Mouse (Mus musculus) intestine, postnatal 0 days (tissue): ENCODE data around the gene Bcl2. TPM values are rescaled to one million over a fixed set of nuclear protein-coding genes. Genes with fewer than 3 reads are reported as not detected.

ENCODE experiments used
- ATAC-seq: fragments of 200-750 bp; cut with Nextera tagmentation; 2 replicates; pipeline ENCODE4 v1.8.0; 2017; ENCODE audit warnings: mild to moderate bottlenecking, moderate TSS enrichment, moderate library complexity
- H3K27ac ChIP-seq: fragments of 300-500 bp; sonication (generic); 2 replicates; pipeline ENCODE4 v1.5.1; 2014; ENCODE audit warnings: mild to moderate bottlenecking, low read depth, low read length, moderate library complexity
- H3K27me3 ChIP-seq: fragments of 300-500 bp; sonication (generic); replicated peaks from 2 replicates; pipeline ENCODE4 v1.6.1; 2014; ENCODE audit warnings: low read length, mixed read lengths; ENCODE audit not compliant: control insufficient read depth, insufficient read depth
- H3K36me3 ChIP-seq: fragments of 300-500 bp; sonication (generic); 2 replicates; pipeline ENCODE4 v1.6.1; 2014; ENCODE audit warnings: mild to moderate bottlenecking, moderate library complexity; ENCODE audit not compliant: control insufficient read depth, insufficient read depth
- H3K4me1 ChIP-seq: fragments of 300-500 bp; sonication (generic); replicated peaks from 2 replicates; pipeline ENCODE4 v1.6.1; 2014; ENCODE audit warnings: antibody characterized with exemption, low read length, mixed read lengths; ENCODE audit not compliant: control insufficient read depth, insufficient read depth
- H3K4me2 ChIP-seq: fragments of 300-500 bp; sonication (generic); replicated peaks from 2 replicates; pipeline ENCODE4 v1.6.1; 2014; ENCODE audit warnings: low read depth, mild to moderate bottlenecking, moderate library complexity
- H3K4me3 ChIP-seq: fragments of 300-500 bp; sonication (generic); 2 replicates; pipeline ENCODE4 v1.5.1; 2014; ENCODE audit warnings: low read depth, low read length
- H3K9ac ChIP-seq: fragments of 300-500 bp; sonication (generic); 2 replicates; pipeline ENCODE4 v1.6.1; 2014; ENCODE audit warnings: mild to moderate bottlenecking, low read depth, low read length
- H3K9me3 ChIP-seq: fragments of 300-500 bp; sonication (generic); 2 replicates; pipeline ENCODE4 v1.6.1; 2016; ENCODE audit warnings: mixed run types; ENCODE audit not compliant: control insufficient read depth
- CTCF ChIP-seq: sonication (generic); IDR thresholded peaks from 2 replicates; pipeline ENCODE4 v1.5.1; 2016; ENCODE audit warnings: low read depth, mild to moderate bottlenecking, control low read depth, antibody characterized with exemption, moderate library complexity
- WGBS: fragments of 180-500 bp; shearing (Covaris S2); extraction: QIAGEN DNeasy Blood & Tissue Kit; methylation state at CpG from one replicate; pipeline ENCODE4 v1.1.7; 2014; 5-methylcytosine and 5-hydroxymethylcytosine counted together
- polyA plus RNA-seq: library from polyadenylated mRNA; unstranded; fragments of >200 nt; fragmentation: Nextera tagmentation; extraction: Ambion mirVana; gene quantifications from 2 replicates; pipeline ENCODE4 v1.2.1, GENCODE M21; 2015

Gene Bcl2
- polyA plus RNA-seq, 1 experiment from 2014 or later = 3.4 TPM

- H3K4me3 ChIP-seq = no peak overlapping the region
- ATAC-seq = no peak
- TF ChIP-seq CTCF = no peak
- 86% methylated on average over 3 of the region's 3 CpGs for WGBS
- H3K27ac ChIP-seq = no peak overlapping the region
- no peaks in the 10 kb centered on the region for H3K9me3 ChIP-seq
- no peak overlapping the region for H3K4me2 ChIP-seq
- H3K27me3 ChIP-seq = no peaks in the 10 kb centered on the region
- H3K36me3 ChIP-seq = no peaks in the 10 kb centered on the region
- no peaks in the 10 kb centered on the region for H3K4me1 ChIP-seq
- H3K9ac ChIP-seq = no peak overlapping the region
These were observed 66.7 kb downstream of the Bcl2 start for GRCm38 (mm10) chr1:106647336-106647735.

GRCm38 (mm10) chr1:106644566-106644965 is 69.5 kb downstream of the Bcl2 start:
- no peak for ATAC-seq
- H3K4me3 ChIP-seq = no peak overlapping the region
- H3K36me3 ChIP-seq = no peaks in the 10 kb centered on the region
- H3K4me2 ChIP-seq = no peak overlapping the region
- no peaks in the 10 kb centered on the region for H3K4me1 ChIP-seq
- no peak overlapping the region for H3K27ac ChIP-seq
- TF ChIP-seq CTCF = no peak
- WGBS = 81% methylated on average over 4 of the region's 4 CpGs
- H3K27me3 ChIP-seq = no peaks in the 10 kb centered on the region
- no peaks in the 10 kb centered on the region for H3K9me3 ChIP-seq
- no peak overlapping the region for H3K9ac ChIP-seq

GRCm38 (mm10) chr1:106643527-106643926 is 70.5 kb downstream of the Bcl2 start:
- Histone ChIP-seq H3K27ac (no peak overlapping the region), H3K36me3 (0 out of 2 replicates have a peak, but pooled peaks cover 3% of the 10 kb centered on the region), H3K4me2 (no peak overlapping the region), H3K9ac (no peak overlapping the region), H3K9me3 (no peaks in the 10 kb centered on the region), H3K27me3 (no peaks in the 10 kb centered on the region), H3K4me1 (no peaks in the 10 kb centered on the region), H3K4me3 (no peak overlapping the region)
- WGBS = 61% methylated on average over 3 of the region's 3 CpGs
- ATAC-seq = no peak
- no peak for TF ChIP-seq CTCF

- Histone ChIP-seq H3K4me2 (no peak overlapping the region), H3K27me3 (no peaks in the 10 kb centered on the region), H3K9ac (no peak overlapping the region), H3K4me3 (no peak overlapping the region), H3K4me1 (no peaks in the 10 kb centered on the region), H3K36me3 (0 out of 2 replicates have a peak, but pooled peaks cover 3% of the 10 kb centered on the region), H3K9me3 (no peaks in the 10 kb centered on the region), H3K27ac (no peak overlapping the region)
- no peak for ATAC-seq
- no peak for TF ChIP-seq CTCF
- 89% methylated on average over 1 of the region's 1 CpGs for WGBS
These were observed 73.5 kb downstream of the Bcl2 start for GRCm38 (mm10) chr1:106640577-106640976.

GRCm38 (mm10) chr1:106637705-106638104 is 76.4 kb downstream of the Bcl2 start:
- Histone ChIP-seq H3K27me3 (no peaks in the 10 kb centered on the region), H3K4me3 (no peak overlapping the region), H3K4me2 (no peak overlapping the region), H3K9ac (no peak overlapping the region), H3K36me3 (0 out of 2 replicates have a peak, but pooled peaks cover 3% of the 10 kb centered on the region), H3K27ac (no peak overlapping the region), H3K4me1 (0 out of 2 replicates have a peak, but pooled peaks cover 3% of the 10 kb centered on the region), H3K9me3 (no peaks in the 10 kb centered on the region)
- TF ChIP-seq CTCF = no peak
- ATAC-seq = no peak
- whole genome bisulfite sequencing = 96% methylated on average over 11 of the region's 11 CpGs

- no peak for ATAC-seq
- Histone ChIP-seq H3K4me2 (no peak overlapping the region), H3K4me1 (0 out of 2 replicates have a peak, but pooled peaks cover 3% of the 10 kb centered on the region), H3K9ac (no peak overlapping the region), H3K27ac (no peak overlapping the region), H3K9me3 (no peaks in the 10 kb centered on the region), H3K36me3 (0 out of 2 replicates have a peak, but pooled peaks cover 3% of the 10 kb centered on the region), H3K4me3 (no peak overlapping the region), H3K27me3 (no peaks in the 10 kb centered on the region)
- no peak for TF ChIP-seq CTCF
- WGBS = 38% methylated on average over 2 of the region's 2 CpGs
These were observed 77.4 kb downstream of the Bcl2 start for GRCm38 (mm10) chr1:106636714-106637113.

GRCm38 (mm10) chr1:106633207-106633606 is 80.9 kb downstream of the Bcl2 start:
- no peak for TF ChIP-seq CTCF
- ATAC-seq = no peak
- peaks cover 7% of the 10 kb centered on the region for H3K4me1 ChIP-seq
- H3K9ac ChIP-seq = no peak overlapping the region
- H3K4me2 ChIP-seq = no peak overlapping the region
- no peak overlapping the region for H3K4me3 ChIP-seq
- H3K27ac ChIP-seq = no peak overlapping the region
- no peaks in the 10 kb centered on the region for H3K36me3 ChIP-seq
- H3K9me3 ChIP-seq = no peaks in the 10 kb centered on the region
- 39% methylated on average over 3 of the region's 3 CpGs for WGBS
- no peaks in the 10 kb centered on the region for H3K27me3 ChIP-seq
